Mouse (Mus musculus): Measurements from ENCODE around the gene Gas6. TPM values are rescaled to one million over a fixed set of nuclear protein-coding genes. Genes with fewer than 3 reads are reported as not detected.

Gene Gas6
- polyA plus RNA-seq, 1 experiment from 2014 or later, result 13.9 TPM

Other genes starting within 250 kb of the Gas6 start
- 0.13 TPM in 1 of 2 replicates, not detected in the other for gene Adprhl1, start 240.3 kb downstream of the Gas6 start, polyA plus RNA-seq (2016; fragmentation: Nextera tagmentation; extraction: Ambion mirVana)
- gene Dcun1d2, start 206.4 kb downstream of the Gas6 start, polyA plus RNA-seq (2016; fragmentation: Nextera tagmentation; extraction: Ambion mirVana), result 32.4 and 33.1 TPM in 2 replicates
- gene Tmco3, start 206.3 kb downstream of the Gas6 start, polyA plus RNA-seq (2016; fragmentation: Nextera tagmentation; extraction: Ambion mirVana), result 38.8 and 45.8 TPM in 2 replicates
- 200 and 203 TPM in 2 replicates for gene Tfdp1, start 155.7 kb downstream of the Gas6 start, polyA plus RNA-seq (2016; fragmentation: Nextera tagmentation; extraction: Ambion mirVana)
- gene Atp4b, start 97.7 kb downstream of the Gas6 start, polyA plus RNA-seq (2016; fragmentation: Nextera tagmentation; extraction: Ambion mirVana), result not detected in 2 replicates
- gene Grk1, start 89.4 kb downstream of the Gas6 start, polyA plus RNA-seq (2016; fragmentation: Nextera tagmentation; extraction: Ambion mirVana), result 0.03 and 0.04 TPM in 2 replicates
- 0.27 TPM in 1 of 2 replicates, not detected in the other for gene Tmem255b, start 59.3 kb downstream of the Gas6 start, polyA plus RNA-seq (2016; fragmentation: Nextera tagmentation; extraction: Ambion mirVana)
- not detected in 2 replicates for gene 1700029H14Rik, start 68.0 kb upstream of the Gas6 start, polyA plus RNA-seq (2016; fragmentation: Nextera tagmentation; extraction: Ambion mirVana)
- gene Rasa3, start 183.1 kb upstream of the Gas6 start, polyA plus RNA-seq (2016; fragmentation: Nextera tagmentation; extraction: Ambion mirVana), result 24.6 and 26.9 TPM in 2 replicates
- gene Cfap97d2, start 211.4 kb upstream of the Gas6 start, polyA plus RNA-seq (2016; fragmentation: Nextera tagmentation; extraction: Ambion mirVana), result 2.1 and 2.5 TPM in 2 replicates